Mouse (Mus musculus): ENCODE results near the gene Insm1.

- no peak for TF ChIP-seq POLR2A (IDR thresholded peaks at IDR 0.05; ENCODE audit: borderline replicate concordance, low read depth, low read length)
- TF ChIP-seq CTCF (IDR thresholded peaks at IDR 0.05; ENCODE audit: low read depth, low read length) = no peak
Observed at GRCm38 (mm10) chr2:146255636-146256035, 33.9 kb downstream of the Insm1 start.

Measured in bone marrow macrophage, adult 2 months (primary cell).